Mouse (Mus musculus) limb, embryonic 14.5 days (tissue): ENCODE data around the gene Mcoln3. TPM values are rescaled to one million over a fixed set of nuclear protein-coding genes. Genes with fewer than 3 reads are reported as not detected.

ENCODE experiments used
- ATAC-seq: fragments of 200-750 bp; cut with Nextera tagmentation; 2 replicates; pipeline ENCODE4 v1.8.0; 2017; ENCODE audit warnings: low read depth, moderate number of reproducible peaks, moderate TSS enrichment; ENCODE audit not compliant: low FRiP score
- DNase-seq: peaks from one replicate; pipeline ENCODE4 v3.0.0-alpha.2; 2015; ENCODE audit warnings: low spot score
- H3K27ac ChIP-seq: fragments of 300-500 bp; sonication (generic); replicated peaks from 2 replicates; pipeline ENCODE4 v1.5.1; 2014; ENCODE audit warnings: low read depth, mild to moderate bottlenecking, low read length, moderate library complexity, mixed read lengths
- H3K27me3 ChIP-seq: fragments of 300-500 bp; sonication (generic); 2 replicates; pipeline ENCODE4 v1.6.1; 2014; ENCODE audit warnings: low read length, mixed read lengths; ENCODE audit not compliant: control insufficient read depth, insufficient read depth
- H3K36me3 ChIP-seq: fragments of 300-500 bp; sonication (generic); 2 replicates; pipeline ENCODE4 v1.6.1; 2014; ENCODE audit warnings: mild to moderate bottlenecking, low read length, moderate library complexity, mixed read lengths; ENCODE audit not compliant: control insufficient read depth, insufficient read depth
- H3K4me1 ChIP-seq: fragments of 300-500 bp; sonication (generic); 2 replicates; pipeline ENCODE4 v1.6.1; 2014; ENCODE audit warnings: antibody characterized with exemption, low read length, mixed read lengths; ENCODE audit not compliant: control insufficient read depth, insufficient read depth
- H3K4me2 ChIP-seq: fragments of 300-500 bp; sonication (generic); replicated peaks from 2 replicates; pipeline ENCODE4 v1.6.1; 2014; ENCODE audit warnings: low read depth, mild to moderate bottlenecking, low read length, moderate library complexity; ENCODE audit not compliant: severe bottlenecking
- H3K4me3 ChIP-seq: fragments of 300-500 bp; sonication (generic); replicated peaks from 2 replicates; pipeline ENCODE4 v1.5.1; 2014; ENCODE audit warnings: low read length
- H3K9ac ChIP-seq: fragments of 300-500 bp; sonication (generic); 2 replicates; pipeline ENCODE4 v1.6.1; 2014; ENCODE audit warnings: mild to moderate bottlenecking, low read depth, low read length, moderate library complexity; ENCODE audit not compliant: severe bottlenecking
- H3K9me3 ChIP-seq: fragments of 300-500 bp; sonication (generic); 2 replicates; pipeline ENCODE4 v1.6.1; 2016; ENCODE audit warnings: low read length; ENCODE audit not compliant: control insufficient read depth
- POLR2A ChIP-seq: fragments of 200-500 bp; IDR thresholded peaks from 2 replicates; pipeline ENCODE4 v1.8.0; 2012; ENCODE audit warnings: inconsistent platforms, mild to moderate bottlenecking, moderate library complexity, borderline replicate concordance; ENCODE audit not compliant: insufficient read depth, insufficient read length; ENCODE audit errors: extremely low read depth
- WGBS: fragments of 180-500 bp; shearing (Covaris S2); extraction: QIAGEN DNeasy Blood & Tissue Kit; methylation state at CpG from one replicate; pipeline ENCODE4 v1.1.7; 2014; 5-methylcytosine and 5-hydroxymethylcytosine counted together
- polyA plus RNA-seq, 2 experiments: library from polyadenylated mRNA; depleted of rRNA in 1 of 2; stranded (reverse) in 1 of 2; unstranded in 1 of 2; fragments of >200 nt; fragmentation: Nextera tagmentation in 1 of 2; extraction: Ambion mirVana in 1 of 2; gene quantifications; 2 replicates each; pipeline versions ENCODE4 v1.2.1 to v1.2.3; 2012 to 2014

Mcoln3 gene
- polyA plus RNA-seq, 2 experiments, result 1.9 to 2.0 TPM

- Histone ChIP-seq H3K9me3 (no peaks in the 10 kb centered on the region), H3K36me3 (no peaks in the 10 kb centered on the region), H3K4me2 (no peak overlapping the region), H3K4me3 (no peak overlapping the region), H3K27ac (no peak overlapping the region), H3K4me1 (no peaks in the 10 kb centered on the region), H3K27me3 (no peaks in the 10 kb centered on the region), H3K9ac (no peak overlapping the region)
- ATAC-seq (no peak), DNase-seq (no peak)
- WGBS, result 34% methylated on average over 2 of the region's 2 CpGs
- TF ChIP-seq POLR2A, result no peak
Measured at GRCm38 (mm10) chr3:146180341-146180740, 63.1 kb downstream of the Mcoln3 start.

GRCm38 (mm10) chr3:146180986-146181385, 63.7 kb downstream of the Mcoln3 start:
- ATAC-seq, result no peak
- no peak overlapping the region for H3K9ac ChIP-seq
- H3K27me3 ChIP-seq, result no peaks in the 10 kb centered on the region
- DNase-seq, result no peak
- H3K36me3 ChIP-seq, result no peaks in the 10 kb centered on the region
- 22% methylated on average over 3 of the region's 3 CpGs for WGBS
- no peak overlapping the region for H3K4me2 ChIP-seq
- H3K4me1 ChIP-seq, result no peaks in the 10 kb centered on the region
- no peak for TF ChIP-seq POLR2A
- H3K4me3 ChIP-seq, result no peak overlapping the region
- no peak overlapping the region for H3K27ac ChIP-seq
- H3K9me3 ChIP-seq, result no peaks in the 10 kb centered on the region

- no peaks in the 10 kb centered on the region for H3K4me1 ChIP-seq
- no peaks in the 10 kb centered on the region for H3K36me3 ChIP-seq
- no peak overlapping the region for H3K4me2 ChIP-seq
- no peak overlapping the region for H3K9ac ChIP-seq
- no peaks in the 10 kb centered on the region for H3K27me3 ChIP-seq
- DNase-seq (peak; percentile 61), ATAC-seq (peak; percentile 62)
- no peak overlapping the region for H3K4me3 ChIP-seq
- no peak overlapping the region for H3K27ac ChIP-seq
- WGBS, result 36% methylated on average over 13 of the region's 13 CpGs
- no peak for TF ChIP-seq POLR2A
- H3K9me3 ChIP-seq, result no peaks in the 10 kb centered on the region
Measured at GRCm38 (mm10) chr3:146184992-146185657, 67.9 kb downstream of the Mcoln3 start.

GRCm38 (mm10) chr3:146186033-146186432, 68.8 kb downstream of the Mcoln3 start:
- 72% methylated on average over 10 of the region's 10 CpGs for WGBS
- no peak for DNase-seq

GRCm38 (mm10) chr3:146189933-146190332, 72.7 kb downstream of the Mcoln3 start:
- Histone ChIP-seq H3K9me3 (no peaks in the 10 kb centered on the region), H3K4me1 (no peaks in the 10 kb centered on the region), H3K4me2 (no peak overlapping the region), H3K4me3 (no peak overlapping the region), H3K36me3 (no peaks in the 10 kb centered on the region), H3K9ac (no peak overlapping the region), H3K27ac (no peak overlapping the region), H3K27me3 (no peaks in the 10 kb centered on the region)
- 71% methylated on average over 10 of the region's 10 CpGs for WGBS
- DNase-seq, result no peak
- ATAC-seq, result no peak
- no peak for TF ChIP-seq POLR2A

More at GRCm38 (mm10) chr3:146186033-146186432, 68.8 kb downstream of the Mcoln3 start:
- Histone ChIP-seq H3K4me3 (no peak overlapping the region), H3K4me1 (no peaks in the 10 kb centered on the region), H3K9me3 (no peaks in the 10 kb centered on the region), H3K4me2 (no peak overlapping the region), H3K27ac (no peak overlapping the region), H3K27me3 (no peaks in the 10 kb centered on the region), H3K9ac (no peak overlapping the region), H3K36me3 (no peaks in the 10 kb centered on the region)
- no peak for ATAC-seq
- no peak for TF ChIP-seq POLR2A

Other genes with a start within 250 kb of the Mcoln3 start
- 25.5 and 26.0 TPM in 2 replicates for gene Bcl10, start 194.6 kb upstream of the Mcoln3 start, polyA plus RNA-seq (2012; rRNA removed)
- gene Bcl10, start 194.6 kb upstream of the Mcoln3 start, polyA plus RNA-seq (2014; fragmentation: Nextera tagmentation; extraction: Ambion mirVana), result 52.1 and 52.9 TPM in 2 replicates
- 25.9 and 31.2 TPM in 2 replicates for gene 2410004B18Rik, start 179.4 kb upstream of the Mcoln3 start, polyA plus RNA-seq (2012; rRNA removed)
- gene 2410004B18Rik, start 179.4 kb upstream of the Mcoln3 start, polyA plus RNA-seq (2014; fragmentation: Nextera tagmentation; extraction: Ambion mirVana), result 45.6 and 47.8 TPM in 2 replicates
- 5.3 and 6.0 TPM in 2 replicates for gene Syde2, start 129.6 kb upstream of the Mcoln3 start, polyA plus RNA-seq (2012; rRNA removed)
- gene Syde2, start 129.6 kb upstream of the Mcoln3 start, polyA plus RNA-seq (2014; fragmentation: Nextera tagmentation; extraction: Ambion mirVana), result 2.6 and 2.8 TPM in 2 replicates
- 0.03 and 0.20 TPM in 2 replicates for gene Wdr63, start 9.3 kb upstream of the Mcoln3 start, polyA plus RNA-seq (2012; rRNA removed)
- not detected in 2 replicates for gene Wdr63, start 9.3 kb upstream of the Mcoln3 start, polyA plus RNA-seq (2014; fragmentation: Nextera tagmentation; extraction: Ambion mirVana)
- 3.5 and 3.6 TPM in 2 replicates for gene Mcoln2, start 32.4 kb downstream of the Mcoln3 start, polyA plus RNA-seq (2012; rRNA removed)
- 1.5 and 2.0 TPM in 2 replicates for gene Mcoln2, start 32.4 kb downstream of the Mcoln3 start, polyA plus RNA-seq (2014; fragmentation: Nextera tagmentation; extraction: Ambion mirVana)
- 1.8 and 2.6 TPM in 2 replicates for gene Lpar3, start 103.5 kb downstream of the Mcoln3 start, polyA plus RNA-seq (2012; rRNA removed)
- gene Lpar3, start 103.5 kb downstream of the Mcoln3 start, polyA plus RNA-seq (2014; fragmentation: Nextera tagmentation; extraction: Ambion mirVana), result 2.2 TPM in 2 replicates